Mouse (Mus musculus) midbrain, embryonic 10.5 days (tissue): Measurements from ENCODE around the gene Epm2a. TPM values are rescaled to one million over a fixed set of nuclear protein-coding genes. Genes with fewer than 3 reads are reported as not detected.
"Not testable (repeated sequence)": the region's sequence is repeated elsewhere in the genome, so short reads cannot be mapped to it uniquely, and the experiment has no call there.

Experiments
- DNase-seq: peaks from one replicate; pipeline ENCODE4 v3.0.0-alpha.2; 2017; ENCODE audit warnings: low spot score
- H3K27ac ChIP-seq: fragments of 300-500 bp; sonication (generic); replicated peaks from 2 replicates; pipeline ENCODE4 v1.5.1; 2016; ENCODE audit warnings: mild to moderate bottlenecking
- H3K27me3 ChIP-seq: fragments of 300-500 bp; sonication (generic); 2 replicates; pipeline ENCODE4 v1.6.1; 2016; ENCODE audit warnings: low read depth, mild to moderate bottlenecking; ENCODE audit not compliant: poor library complexity, severe bottlenecking
- H3K36me3 ChIP-seq: fragments of 300-500 bp; sonication (generic); 2 replicates; pipeline ENCODE4 v1.6.1; 2016; ENCODE audit warnings: mild to moderate bottlenecking, moderate library complexity
- H3K4me1 ChIP-seq: fragments of 300-500 bp; sonication (generic); 2 replicates; pipeline ENCODE4 v1.6.1; 2016
- H3K4me3 ChIP-seq: fragments of 300-500 bp; sonication (generic); 2 replicates; pipeline ENCODE4 v1.5.1; 2016; ENCODE audit warnings: mild to moderate bottlenecking, moderate library complexity
- H3K9me3 ChIP-seq: fragments of 300-500 bp; sonication (generic); replicated peaks from 2 replicates; pipeline ENCODE4 v1.6.1; 2016; ENCODE audit warnings: mild to moderate bottlenecking
- WGBS: fragments of 180-500 bp; shearing (Covaris S2); methylation state at CpG from one replicate; pipeline ENCODE4 v1.1.7; 2016; 5-methylcytosine and 5-hydroxymethylcytosine counted together
- polyA plus RNA-seq: library from polyadenylated mRNA; unstranded; fragments of >200 nt; fragmentation: Nextera tagmentation; extraction: Ambion mirVana; gene quantifications from 2 replicates; pipeline ENCODE4 v1.2.1, GENCODE M21; 2016

Epm2a gene
- polyA plus RNA-seq, result 0.64 and 0.73 TPM in 2 replicates

DNA sequence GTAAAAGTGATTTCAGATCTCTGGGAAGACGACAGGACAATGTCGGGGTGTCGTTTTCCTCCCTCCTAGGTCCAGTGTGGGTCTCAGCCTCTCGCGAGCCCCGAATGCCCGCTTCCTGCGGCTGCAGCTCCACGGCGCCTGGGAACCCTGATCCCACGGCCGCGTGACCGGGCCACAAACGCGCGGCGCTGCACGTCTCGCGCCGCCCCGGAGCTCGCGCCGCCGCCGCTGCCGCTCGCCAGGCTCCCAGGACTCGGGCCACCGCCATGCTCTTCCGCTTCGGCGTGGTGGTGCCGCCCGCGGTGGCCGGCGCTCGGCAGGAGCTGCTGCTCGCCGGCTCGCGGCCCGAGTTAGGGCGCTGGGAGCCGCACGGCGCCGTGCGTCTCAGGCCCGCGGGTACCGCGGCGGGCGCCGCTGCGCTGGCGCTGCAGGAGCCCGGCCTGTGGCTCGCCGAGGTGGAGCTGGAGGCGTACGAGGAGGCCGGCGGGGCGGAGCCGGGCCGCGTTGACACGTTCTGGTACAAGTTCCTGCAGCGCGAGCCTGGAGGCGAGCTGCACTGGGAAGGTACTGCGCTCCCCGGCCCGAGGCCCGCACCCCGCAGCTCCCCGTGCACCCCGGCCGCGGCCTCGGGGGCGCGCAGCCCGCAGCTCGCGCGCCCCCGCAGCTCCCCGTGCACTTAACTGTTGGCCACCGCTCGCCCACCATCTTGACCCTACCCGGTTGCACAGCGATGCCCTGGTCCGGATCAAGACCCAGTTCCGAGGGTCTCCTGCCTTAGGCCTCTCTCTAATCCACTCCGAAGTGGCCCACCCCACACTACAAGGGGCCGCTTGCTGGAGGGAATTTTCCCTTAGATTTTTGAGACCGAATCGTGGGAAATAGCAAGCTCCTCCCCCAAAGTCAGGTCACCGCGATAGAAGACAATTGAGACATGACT lies at the start of gene Epm2a:
Gene Epm2a, plus strand, starts transcription at position 200 of the 937 bp plus-strand sequence.
- DNase-seq, result peak; percentile 86
- WGBS, result under 1% methylated on average over 102 of the region's 106 CpGs
- peaks cover 9% of the 10 kb centered on the region; the same call in 1 of the 2 replicates for H3K4me1 ChIP-seq
- peak within 1 kb of the TSS; percentile 97 for H3K27ac ChIP-seq
- H3K9me3 ChIP-seq, result peaks cover 4% of the 10 kb centered on the region; the same call in 1 of the 2 replicates
- no peaks in the 10 kb centered on the region for H3K36me3 ChIP-seq
- H3K27me3 ChIP-seq, result no peaks in the 10 kb centered on the region
- peak within 1 kb of the TSS; percentile 75 for H3K4me3 ChIP-seq

DNA sequence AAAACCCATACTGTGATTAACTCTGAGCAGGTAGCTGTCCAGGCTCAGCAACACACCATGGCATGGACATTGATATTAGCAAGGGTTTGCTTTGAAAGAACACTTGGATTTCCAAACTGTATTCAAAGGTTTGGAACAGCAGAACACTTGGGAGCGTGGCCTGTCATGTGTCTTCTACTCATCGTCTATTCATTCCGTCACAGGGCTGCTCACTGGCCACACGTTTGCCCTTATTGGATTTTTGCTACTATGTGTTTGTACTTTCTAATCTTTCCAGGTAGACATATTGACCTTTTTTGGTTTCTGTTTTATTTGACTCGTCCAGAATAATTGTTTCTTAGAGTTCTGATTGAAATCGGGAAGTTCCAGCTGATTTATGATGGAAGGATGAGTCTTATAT lies 44.8 kb upstream of the Epm2a start:
- H3K4me1 ChIP-seq, result no peaks in the 10 kb centered on the region
- H3K9me3 ChIP-seq, result no peaks in the 10 kb centered on the region
- 92% methylated on average over 6 of the region's 6 CpGs for WGBS
- peaks cover 54% of the 10 kb centered on the region for H3K36me3 ChIP-seq
- DNase-seq, result no peak
- no peaks in the 10 kb centered on the region for H3K27me3 ChIP-seq
- H3K27ac ChIP-seq, result no peak overlapping the region
- H3K4me3 ChIP-seq, result no peak overlapping the region

DNA sequence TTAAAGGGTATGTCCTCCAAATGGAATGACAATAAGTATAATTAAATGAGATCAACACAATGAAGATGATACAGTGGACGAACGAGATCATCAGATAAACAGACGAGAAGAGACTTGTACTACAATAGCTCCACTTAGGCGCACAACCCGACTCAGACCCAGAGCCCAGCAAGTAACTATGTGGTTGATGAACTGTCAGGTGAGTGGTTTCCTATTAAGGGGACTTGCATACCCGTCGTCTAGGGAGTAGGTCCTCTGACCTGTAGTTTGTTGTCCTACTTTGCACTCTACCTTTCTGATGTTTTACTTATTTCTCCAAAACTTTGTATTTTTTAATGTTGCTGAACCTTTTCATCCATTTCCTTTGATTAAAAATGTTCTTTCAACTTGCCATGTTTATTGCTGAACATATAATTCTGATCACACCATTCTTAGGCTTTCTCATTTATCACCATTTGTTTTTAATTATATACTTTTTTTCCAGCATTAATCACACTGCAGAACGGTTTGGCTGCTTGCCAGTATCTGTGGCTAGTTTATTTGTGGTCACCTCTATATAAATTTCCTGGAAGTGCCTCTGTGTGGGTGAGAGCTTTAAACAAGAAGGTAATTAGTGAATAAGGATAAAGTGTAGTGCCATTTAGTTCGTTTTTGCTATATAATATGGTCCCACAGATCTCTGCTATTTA lies 37.7 kb upstream of the Epm2a start:
- DNase-seq, result no peak

DNA sequence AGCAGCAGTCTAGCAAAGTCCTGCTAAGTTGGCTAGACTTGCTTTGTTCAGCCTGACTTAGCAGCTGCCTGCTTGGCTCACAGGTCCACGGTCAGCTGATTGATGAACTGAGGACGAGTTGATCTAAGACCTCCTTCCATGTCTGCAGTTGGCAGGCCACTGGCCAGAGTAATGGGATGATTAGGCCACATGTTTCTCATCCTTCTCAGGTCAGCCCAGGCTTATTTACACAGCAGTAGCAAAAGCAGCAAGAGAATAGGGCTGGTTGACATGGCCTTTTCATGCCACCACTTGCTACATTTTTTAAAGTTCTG lies 37.2 kb upstream of the Epm2a start:
- 81% methylated on average over 2 of the region's 2 CpGs for WGBS
- Histone ChIP-seq H3K36me3 (0 out of 2 replicates have a peak, but pooled peaks cover 9% of the 10 kb centered on the region), H3K27ac (no peak overlapping the region), H3K4me1 (no peaks in the 10 kb centered on the region), H3K27me3 (no peaks in the 10 kb centered on the region), H3K9me3 (no peaks in the 10 kb centered on the region), H3K4me3 (no peak overlapping the region)
- no peak for DNase-seq

More for the DNA sequence above, 37.7 kb upstream of the Epm2a start:
- H3K27ac ChIP-seq, result no peak overlapping the region
- H3K9me3 ChIP-seq, result no peaks in the 10 kb centered on the region
- WGBS, result 92% methylated on average over 9 of the region's 9 CpGs
- no peak overlapping the region for H3K4me3 ChIP-seq
- H3K36me3 ChIP-seq, result 0 out of 2 replicates have a peak, but pooled peaks cover 10% of the 10 kb centered on the region
- no peaks in the 10 kb centered on the region for H3K27me3 ChIP-seq
- H3K4me1 ChIP-seq, result no peaks in the 10 kb centered on the region

DNA sequence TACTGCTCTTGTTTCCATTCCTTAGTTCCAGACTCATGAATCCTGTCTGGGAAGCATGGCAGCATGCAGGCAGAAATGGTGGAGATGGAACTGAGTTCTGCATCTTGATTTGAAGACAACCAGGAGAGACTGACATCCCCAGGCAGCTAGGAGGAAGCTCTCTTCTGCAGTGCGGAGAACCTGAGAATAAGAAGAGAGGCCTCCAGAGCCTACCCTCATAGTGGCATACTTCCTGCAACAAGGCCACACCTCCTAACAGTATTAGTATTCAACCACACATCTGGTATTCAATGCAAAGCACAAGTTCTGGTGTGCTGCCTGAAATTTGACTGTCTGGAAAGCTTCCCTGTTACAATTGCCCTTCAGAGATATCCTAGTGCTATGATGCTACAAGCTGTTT lies 33.3 kb upstream of the Epm2a start:
- no peak overlapping the region for H3K27ac ChIP-seq
- no peaks in the 10 kb centered on the region for H3K27me3 ChIP-seq
- no peak overlapping the region for H3K4me3 ChIP-seq
- H3K9me3 ChIP-seq, result no peaks in the 10 kb centered on the region
- H3K36me3 ChIP-seq, result 0 out of 2 replicates have a peak, but pooled peaks cover 9% of the 10 kb centered on the region
- DNase-seq, result no peak
- WGBS, result 90% methylated on average over 1 of the region's 1 CpGs
- H3K4me1 ChIP-seq, result no peaks in the 10 kb centered on the region

DNA sequence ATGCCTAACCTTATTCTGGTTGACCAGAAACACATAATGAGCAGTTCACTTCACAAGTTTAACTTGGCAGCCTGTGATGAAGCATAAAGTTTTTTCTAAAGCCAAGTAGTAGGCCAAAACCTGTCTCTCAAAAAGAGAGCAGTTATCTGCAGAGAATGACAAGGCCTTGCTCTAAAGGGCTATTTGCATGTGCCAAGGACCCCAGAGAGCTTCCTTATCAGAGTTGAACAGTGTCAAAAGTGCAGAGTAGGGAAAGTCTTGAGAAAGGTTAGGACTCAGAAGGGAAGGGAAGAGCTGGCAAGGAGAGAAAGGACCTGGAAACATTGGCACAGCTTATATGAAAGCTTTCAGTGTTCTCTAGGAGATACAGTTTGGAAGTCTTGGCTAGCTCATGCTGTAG lies 32.7 kb upstream of the Epm2a start:
- 0 out of 2 replicates have a peak, but pooled peaks cover 6% of the 10 kb centered on the region for H3K36me3 ChIP-seq

DNA sequence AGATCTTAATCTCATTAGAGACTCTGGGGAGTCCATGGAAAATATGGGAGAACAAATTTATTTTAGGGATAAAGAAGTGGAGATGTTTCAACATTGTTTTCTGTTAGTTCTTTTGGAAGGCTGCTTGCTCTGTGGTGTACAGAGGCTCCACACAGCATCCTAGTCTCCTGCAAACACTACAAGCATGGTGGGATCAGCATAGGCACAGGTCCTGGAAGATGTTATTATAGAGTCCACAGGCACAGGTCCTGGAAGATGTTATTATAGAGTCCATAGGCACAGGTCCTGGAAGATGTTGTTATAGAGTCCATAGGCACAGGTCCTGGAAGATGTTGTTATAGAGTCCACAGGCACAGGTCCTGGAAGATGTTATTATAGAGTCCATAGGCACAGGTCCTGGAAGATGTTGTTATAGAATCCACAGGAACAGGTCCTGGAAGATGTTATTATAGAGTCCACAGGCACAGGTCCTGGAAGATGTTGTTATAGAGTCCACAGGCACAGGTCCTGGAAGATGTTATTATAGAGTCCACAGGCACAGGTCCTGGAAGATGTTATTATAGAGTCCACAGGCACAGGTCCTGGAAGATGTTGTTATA lies 25.2 kb upstream of the Epm2a start:
- not testable (repeated sequence) for H3K4me1 ChIP-seq, H3K36me3 ChIP-seq, DNase-seq, H3K4me3 ChIP-seq, H3K27me3 ChIP-seq, H3K27ac ChIP-seq, H3K9me3 ChIP-seq

More for the DNA sequence above, 32.7 kb upstream of the Epm2a start:
- Histone ChIP-seq H3K27me3 (no peaks in the 10 kb centered on the region), H3K27ac (no peak overlapping the region), H3K4me3 (no peak overlapping the region), H3K4me1 (no peaks in the 10 kb centered on the region), H3K9me3 (no peaks in the 10 kb centered on the region)
- no peak for DNase-seq

DNA sequence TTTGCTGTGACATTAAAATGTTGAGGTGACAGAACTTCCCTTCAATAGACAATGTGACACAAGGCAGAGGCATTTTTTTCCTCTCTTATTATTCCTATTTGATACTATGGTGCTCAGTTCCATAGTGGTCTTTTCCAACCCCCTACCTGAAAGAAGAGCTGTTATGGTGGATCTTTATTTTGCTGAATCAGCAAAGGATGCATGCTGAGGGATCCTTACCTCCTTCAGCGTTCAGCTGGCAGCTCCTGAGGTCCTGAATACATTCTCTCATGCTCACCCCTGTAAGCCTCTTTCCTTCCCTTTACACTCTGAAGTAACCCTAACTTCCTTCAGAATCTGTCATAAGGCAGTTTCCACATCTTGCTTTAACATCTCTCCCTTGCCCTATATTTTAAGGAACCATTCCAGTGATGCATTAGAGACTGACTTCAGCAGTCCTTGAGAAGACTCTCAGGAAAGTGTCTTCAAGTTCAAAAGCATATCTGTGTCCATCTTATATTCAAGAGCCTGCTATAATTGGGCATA lies 23.7 kb upstream of the Epm2a start:
- Histone ChIP-seq H3K36me3 (no peaks in the 10 kb centered on the region), H3K4me1 (no peaks in the 10 kb centered on the region), H3K4me3 (no peak overlapping the region), H3K27ac (no peak overlapping the region), H3K27me3 (no peaks in the 10 kb centered on the region), H3K9me3 (no peaks in the 10 kb centered on the region)
- DNase-seq, result no peak
- WGBS, result 84% methylated on average over 1 of the region's 1 CpGs

DNA sequence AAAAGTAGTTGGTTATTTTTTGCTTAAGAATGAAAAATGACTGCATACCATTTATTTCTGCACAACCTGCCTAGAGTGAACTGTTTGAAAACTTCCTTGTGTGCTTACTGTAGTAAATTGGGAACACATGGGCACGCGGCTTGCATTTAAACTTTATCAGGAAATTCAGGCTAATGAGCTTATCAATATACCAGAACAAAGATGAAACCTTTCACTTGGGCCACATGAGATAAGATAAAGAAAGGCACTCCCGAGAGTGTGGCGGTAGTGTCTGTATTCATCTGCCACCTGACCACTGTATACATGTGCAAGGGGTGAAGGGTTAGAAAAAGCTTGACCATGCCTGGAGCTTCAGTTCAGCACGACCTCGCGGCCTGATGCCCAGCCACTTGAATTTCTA lies 20.9 kb upstream of the Epm2a start:
- Histone ChIP-seq H3K27ac (no peak overlapping the region), H3K9me3 (no peaks in the 10 kb centered on the region), H3K36me3 (no peaks in the 10 kb centered on the region), H3K27me3 (no peaks in the 10 kb centered on the region), H3K4me1 (no peaks in the 10 kb centered on the region), H3K4me3 (no peak overlapping the region)
- 92% methylated on average over 7 of the region's 7 CpGs for WGBS
- no peak for DNase-seq

DNA sequence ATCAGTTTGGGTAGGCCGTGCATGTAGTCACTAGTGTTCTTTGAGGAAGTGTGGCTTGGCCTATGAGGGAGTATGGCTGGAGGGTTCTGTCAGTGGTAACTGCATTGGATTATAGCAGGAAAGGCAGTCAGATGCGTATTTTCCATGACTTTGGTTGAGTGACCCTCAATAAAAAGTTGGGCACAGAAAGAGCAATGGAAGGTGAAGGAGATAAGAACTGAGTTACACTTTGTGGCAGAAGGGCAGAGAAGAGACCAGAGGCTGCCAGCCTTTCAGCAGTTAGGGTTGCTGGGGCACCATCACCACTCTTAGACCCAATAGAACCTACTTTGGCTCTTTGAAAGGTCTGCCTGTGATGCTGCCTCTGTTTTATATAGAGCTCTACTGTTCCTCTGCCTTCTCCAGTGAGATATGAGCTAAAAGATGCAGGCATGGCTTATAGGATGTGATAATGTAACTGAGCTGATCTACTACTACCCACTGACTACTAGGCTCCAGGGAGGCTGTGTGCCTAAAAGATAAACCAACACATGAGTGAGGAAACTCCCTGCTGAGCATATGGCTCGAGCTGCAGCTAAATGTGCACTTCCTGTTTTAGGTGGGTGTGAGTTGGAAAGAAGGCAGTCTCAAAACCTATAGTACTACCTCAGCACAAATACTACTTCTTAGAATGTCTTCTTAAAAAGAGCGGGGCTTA lies 19.9 kb upstream of the Epm2a start:
- H3K4me1 ChIP-seq, result no peaks in the 10 kb centered on the region
- no peaks in the 10 kb centered on the region for H3K9me3 ChIP-seq
- 82% methylated on average over 4 of the region's 4 CpGs for WGBS
- no peaks in the 10 kb centered on the region for H3K27me3 ChIP-seq
- no peak overlapping the region for H3K4me3 ChIP-seq
- no peak for DNase-seq
- no peak overlapping the region for H3K27ac ChIP-seq
- H3K36me3 ChIP-seq, result no peaks in the 10 kb centered on the region

DNA sequence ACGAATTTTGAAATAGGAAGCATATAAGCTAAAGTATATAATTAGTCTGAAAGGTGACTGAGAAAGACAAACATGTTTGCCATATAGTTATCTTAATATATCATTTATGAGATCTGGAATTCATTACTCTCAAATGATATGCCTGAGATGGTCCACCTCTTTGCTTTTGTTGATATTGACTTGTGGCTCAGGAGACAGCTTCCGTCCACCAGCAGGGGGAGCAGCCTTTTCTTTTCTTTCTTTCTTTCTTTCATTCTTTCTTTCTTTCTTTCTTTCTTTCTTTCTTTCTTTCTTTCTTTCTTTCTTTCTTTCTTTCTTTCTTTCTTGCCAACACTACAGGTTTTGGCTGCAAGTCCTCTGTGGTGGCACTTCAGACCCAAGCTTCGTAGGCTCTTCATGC lies 16.7 kb upstream of the Epm2a start:
- Histone ChIP-seq H3K9me3 (no peaks in the 10 kb centered on the region), H3K27ac (no peak overlapping the region), H3K27me3 (no peaks in the 10 kb centered on the region), H3K36me3 (no peaks in the 10 kb centered on the region), H3K4me3 (no peak overlapping the region), H3K4me1 (no peaks in the 10 kb centered on the region)
- no peak for DNase-seq
- WGBS, result 86% methylated on average over 3 of the region's 3 CpGs
